Mouse (Mus musculus) adrenal gland, adult 18-20 months (tissue): Measurements from ENCODE around the gene Kdelc1. TPM values are rescaled to one million over a fixed set of nuclear protein-coding genes. Genes with fewer than 3 reads are reported as not detected.
A peak's percentile ranks its signal among the peaks of the same experiment; 100 is the strongest.

Source experiments
- DNase-seq, 2 experiments: peaks; one replicate each; pipeline ENCODE4 v3.0.0; 2021 to 2022; ENCODE audit warnings: low spot score in 2 of 2
- long read RNA-seq, 2 experiments: library from polyadenylated mRNA; stranded (forward); transcript quantifications; one replicate each; pipeline ENCODE4 v2.0.0; 2021
- total RNA-seq, 2 experiments: library from RNA; stranded (reverse); gene quantifications; 1 replicate in 1 of 2; 2 replicates in 1 of 2; pipeline ENCODE4 v1.2.3; 2021

Gene Kdelc1
- total RNA-seq = 10 to 100 TPM; 10.8 to 15.9 TPM
- long read RNA-seq, experiment 1, transcript Kdelc1-202 (10 exons, 2,359 nt) = major isoform, 10 of 12 reads
- long read RNA-seq, experiment 1, partial matches to known transcripts = 0 of 12 reads
- long read RNA-seq, experiment 1, other reads (novel, unspliced or antisense) = 1 of 12 reads
- long read RNA-seq, experiment 2, transcript Kdelc1-202 (10 exons, 2,359 nt) = major isoform, 22 of 29 reads
- long read RNA-seq, experiment 2, partial matches to known transcripts = 2 of 29 reads
- long read RNA-seq, experiment 2, other reads (novel, unspliced or antisense) = 3 of 29 reads

DNA sequence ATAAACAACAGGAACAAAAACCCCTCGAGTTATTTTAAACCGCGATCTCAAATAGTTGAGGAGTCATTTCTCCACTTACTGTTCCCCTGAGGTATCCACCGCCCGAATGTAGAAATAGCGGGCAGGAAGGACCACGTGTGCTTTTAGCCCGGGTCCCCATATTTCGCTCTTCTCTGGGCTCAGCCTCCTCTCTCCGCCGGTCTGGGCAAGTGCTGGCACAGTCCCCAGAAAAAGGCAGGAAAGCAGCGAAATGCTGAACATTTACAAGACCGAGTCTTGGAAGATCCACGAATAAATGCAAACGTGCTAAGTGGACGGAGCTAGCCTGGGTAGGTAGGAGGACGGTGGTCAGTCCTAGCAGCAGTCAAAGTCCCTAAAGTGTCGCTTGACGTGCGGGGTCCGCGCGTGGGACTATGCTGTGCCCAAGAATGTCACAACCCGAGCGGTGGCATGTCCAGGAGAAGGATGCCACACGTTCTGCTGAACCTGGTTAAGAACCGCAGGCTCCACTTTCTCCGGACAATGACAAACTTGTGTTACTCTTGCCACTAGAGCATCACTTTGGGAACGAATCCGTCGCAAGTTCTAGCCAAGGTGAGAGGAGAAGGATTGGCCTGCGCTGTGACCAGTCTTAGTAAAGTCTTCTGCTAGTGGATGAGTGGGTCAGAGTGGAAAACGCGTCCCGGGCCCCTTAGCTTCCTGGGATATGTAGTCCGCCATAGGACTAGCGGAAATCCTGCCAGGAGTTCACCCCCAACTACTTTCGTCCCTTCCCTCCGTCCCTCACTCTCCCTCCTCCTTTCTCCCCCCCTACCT, at the start of gene Kdelc1, which contains the start of gene Bivm:
Gene Kdelc1, minus strand, starts transcription at position 570 of the 816 bp plus-strand sequence.
Gene Bivm, plus strand, starts transcription at position 719 of the 816 bp plus-strand sequence.
- DNase-seq = peak; percentile 61 to 69

GRCm38 (mm10) chr1:44167859-44168383, 49.3 kb upstream of the Kdelc1 start:
- no peak for DNase-seq

- no peak for DNase-seq
Observed at GRCm38 (mm10) chr1:44162389-44162788, 43.8 kb upstream of the Kdelc1 start.

GRCm38 (mm10) chr1:44161818-44162217, 43.2 kb upstream of the Kdelc1 start:
- DNase-seq = no peak

- DNase-seq = no peak
Observed at GRCm38 (mm10) chr1:44158317-44158716, 39.7 kb upstream of the Kdelc1 start.

DNA sequence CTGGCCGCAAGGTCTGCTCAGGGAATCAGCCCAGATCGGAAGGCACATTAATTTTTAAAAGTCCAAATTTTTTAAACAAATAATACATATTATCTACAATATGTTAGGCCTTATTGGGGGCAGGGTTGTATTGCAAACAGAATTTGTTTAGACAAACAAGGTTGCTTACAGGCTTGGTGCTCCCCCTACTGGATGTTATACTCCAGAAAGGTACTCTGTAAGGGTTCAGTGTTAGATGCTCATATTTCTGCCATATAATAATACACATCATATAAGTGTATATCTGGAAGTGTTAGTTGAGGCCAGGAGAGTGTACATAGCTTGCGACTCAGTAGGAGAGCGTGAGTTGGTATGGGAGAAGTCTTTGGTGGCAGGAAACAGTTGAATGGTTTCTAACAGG, 36.7 kb upstream of the Kdelc1 start:
- DNase-seq = no peak

- no peak for DNase-seq
Observed at GRCm38 (mm10) chr1:44148706-44149105, 30.1 kb upstream of the Kdelc1 start.

- peak; percentile 75 to 81 for DNase-seq
Observed at GRCm38 (mm10) chr1:44147563-44148381, 29.2 kb upstream of the Kdelc1 start, which contains the start of gene Ercc5. Gene Ercc5 (plus strand): TSS chr1:44147744.

DNA sequence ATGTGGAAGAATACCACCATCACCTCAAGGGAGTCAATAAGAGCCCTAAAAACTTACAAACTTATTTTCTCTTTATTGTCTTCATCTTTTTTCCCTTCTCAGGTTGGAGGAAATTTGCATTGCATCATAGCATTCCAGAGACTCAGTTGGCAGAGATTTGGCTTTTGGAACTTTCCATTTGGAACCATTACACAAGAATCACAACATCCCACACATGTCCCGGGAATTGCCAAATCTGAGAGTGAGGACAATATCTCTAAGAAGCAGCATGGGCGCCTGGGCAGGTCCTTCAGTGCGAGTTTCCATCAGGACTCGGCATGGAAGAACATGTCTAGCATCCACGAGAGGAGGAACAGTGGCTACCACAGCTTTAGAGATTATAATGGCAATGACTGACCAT, 24.1 kb upstream of the Kdelc1 start:
- DNase-seq = no peak

DNA sequence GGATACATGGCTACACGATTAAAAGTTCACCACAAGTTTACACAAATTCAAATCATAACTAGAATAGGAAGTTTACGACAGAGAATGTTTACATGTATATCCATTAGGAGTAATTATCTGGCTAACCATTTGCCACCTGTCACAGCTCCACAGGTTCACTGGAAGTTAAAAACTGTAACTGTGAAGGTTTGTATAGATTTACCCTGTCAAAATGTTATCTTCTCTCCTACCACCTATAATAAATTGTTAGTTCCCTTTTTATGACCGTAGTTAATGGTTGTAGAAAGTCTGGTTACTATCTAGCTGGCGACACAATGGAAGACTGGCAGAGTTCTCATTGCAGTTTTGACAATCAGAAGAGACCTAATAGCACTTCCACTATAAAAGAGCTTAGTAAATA, 21.6 kb upstream of the Kdelc1 start:
- no peak for DNase-seq

DNA sequence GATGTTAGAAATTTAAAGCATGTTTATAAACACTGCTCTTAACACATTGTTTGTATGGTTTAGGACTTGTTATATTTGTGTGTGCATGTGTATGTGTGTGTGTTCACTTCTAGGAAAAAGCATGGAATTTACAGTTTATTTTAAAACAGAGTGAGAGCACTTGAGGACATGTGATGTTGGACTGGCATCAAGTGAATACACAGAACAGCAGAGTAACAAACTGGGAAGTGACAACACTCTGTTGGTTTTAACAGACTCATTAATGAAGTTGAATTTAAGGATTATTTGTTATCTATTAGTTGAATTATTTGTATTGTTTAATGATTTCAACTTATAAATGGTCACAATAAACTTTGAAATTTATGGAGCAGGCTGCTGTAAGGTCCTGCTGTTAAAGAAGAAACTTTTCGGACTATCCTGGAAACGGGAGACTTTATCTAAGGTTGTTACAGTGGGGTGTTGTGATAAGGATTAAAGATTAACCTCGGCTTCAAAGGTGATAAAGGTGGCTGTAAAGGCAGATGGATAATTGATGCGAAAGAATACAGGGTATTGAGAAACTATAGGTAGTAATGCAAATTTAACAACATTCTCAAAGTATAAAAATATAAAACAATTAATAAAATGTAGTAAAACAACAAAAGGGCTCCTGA, 11.4 kb upstream of the Kdelc1 start:
- no peak for DNase-seq

- DNase-seq = no peak
Observed at GRCm38 (mm10) chr1:44125590-44125989, 7.0 kb upstream of the Kdelc1 start.

DNA sequence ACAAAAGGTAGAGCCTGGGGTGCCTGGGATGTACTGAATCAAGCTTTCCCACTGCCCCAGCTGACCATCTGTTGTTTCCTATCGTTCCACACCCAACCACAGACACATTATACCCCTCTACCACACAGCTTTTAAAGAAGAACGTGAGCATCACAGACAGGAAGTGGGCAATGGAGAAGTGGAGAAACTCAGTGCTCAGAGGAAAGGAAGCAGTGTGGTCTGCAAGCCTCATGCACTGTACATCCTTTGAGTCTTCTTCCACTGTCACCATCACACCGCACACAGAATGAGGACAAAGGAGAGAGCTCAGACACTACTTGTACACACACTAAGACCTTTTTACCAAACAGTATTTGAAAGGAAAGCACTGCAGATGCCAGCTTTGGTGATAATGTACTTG, 3.6 kb upstream of the Kdelc1 start:
- no peak for DNase-seq

DNA sequence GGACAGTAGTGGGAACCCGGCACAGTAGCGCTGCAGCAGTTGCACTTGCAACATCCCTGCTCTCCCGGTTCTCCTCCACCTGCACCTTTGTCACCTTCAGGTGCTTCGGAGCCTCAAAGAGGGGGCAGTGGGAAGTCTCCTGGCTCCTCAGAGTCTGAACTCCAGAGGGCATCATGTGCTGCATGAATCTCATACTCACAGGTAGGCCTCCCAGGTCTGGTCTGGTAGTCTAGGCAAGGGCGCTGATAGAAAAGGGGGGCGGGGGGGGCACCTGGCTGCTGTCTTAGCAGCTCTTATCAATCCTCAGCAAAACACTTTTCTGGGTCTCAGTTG, 1.4 kb upstream of the Kdelc1 start:
- no peak for DNase-seq

GRCm38 (mm10) chr1:44119201-44120073, 829 bp upstream of the Kdelc1 start:
- DNase-seq = peak; percentile 78

DNA sequence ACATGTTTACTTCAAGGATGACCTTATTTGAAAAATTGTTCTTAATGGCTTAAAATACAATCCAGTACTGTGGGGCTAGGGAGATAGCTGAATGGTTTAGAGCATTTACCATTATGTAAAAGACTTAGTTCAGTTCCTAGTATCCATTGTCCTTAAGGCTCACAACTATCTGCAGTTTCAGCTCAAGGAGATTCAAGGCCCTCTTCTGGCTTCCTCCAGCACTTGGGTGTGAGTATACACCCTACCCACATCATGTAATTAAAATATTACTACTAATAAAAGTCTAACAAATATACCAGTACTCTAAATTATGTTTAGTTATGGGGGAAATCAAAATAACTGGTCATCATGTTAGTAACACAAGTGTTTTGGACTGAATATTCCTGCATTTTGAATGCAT, 1.0 kb downstream of the Kdelc1 start:
- no peak for DNase-seq

- no peak for DNase-seq
Observed at GRCm38 (mm10) chr1:44102939-44103338, 15.7 kb downstream of the Kdelc1 start.

- DNase-seq = peak; percentile 91 to 92
Observed at GRCm38 (mm10) chr1:44102259-44102717, 16.3 kb downstream of the Kdelc1 start, which contains the start of gene Tex30. Gene Tex30 (minus strand): TSS chr1:44102441.

- peak in 1 of 2 experiments; percentile 14 for DNase-seq
Observed at GRCm38 (mm10) chr1:44101448-44102225, 17.0 kb downstream of the Kdelc1 start.
